Mouse (Mus musculus) urinary bladder, postnatal 4 days (tissue): ENCODE data around the gene Klhl13.

Experiments
- DNase-seq, 2 experiments: peaks; one replicate each; pipeline ENCODE4 v3.0.0; 2021 to 2022; ENCODE audit warnings: low spot score in 2 of 2

Klhl13 gene

DNA sequence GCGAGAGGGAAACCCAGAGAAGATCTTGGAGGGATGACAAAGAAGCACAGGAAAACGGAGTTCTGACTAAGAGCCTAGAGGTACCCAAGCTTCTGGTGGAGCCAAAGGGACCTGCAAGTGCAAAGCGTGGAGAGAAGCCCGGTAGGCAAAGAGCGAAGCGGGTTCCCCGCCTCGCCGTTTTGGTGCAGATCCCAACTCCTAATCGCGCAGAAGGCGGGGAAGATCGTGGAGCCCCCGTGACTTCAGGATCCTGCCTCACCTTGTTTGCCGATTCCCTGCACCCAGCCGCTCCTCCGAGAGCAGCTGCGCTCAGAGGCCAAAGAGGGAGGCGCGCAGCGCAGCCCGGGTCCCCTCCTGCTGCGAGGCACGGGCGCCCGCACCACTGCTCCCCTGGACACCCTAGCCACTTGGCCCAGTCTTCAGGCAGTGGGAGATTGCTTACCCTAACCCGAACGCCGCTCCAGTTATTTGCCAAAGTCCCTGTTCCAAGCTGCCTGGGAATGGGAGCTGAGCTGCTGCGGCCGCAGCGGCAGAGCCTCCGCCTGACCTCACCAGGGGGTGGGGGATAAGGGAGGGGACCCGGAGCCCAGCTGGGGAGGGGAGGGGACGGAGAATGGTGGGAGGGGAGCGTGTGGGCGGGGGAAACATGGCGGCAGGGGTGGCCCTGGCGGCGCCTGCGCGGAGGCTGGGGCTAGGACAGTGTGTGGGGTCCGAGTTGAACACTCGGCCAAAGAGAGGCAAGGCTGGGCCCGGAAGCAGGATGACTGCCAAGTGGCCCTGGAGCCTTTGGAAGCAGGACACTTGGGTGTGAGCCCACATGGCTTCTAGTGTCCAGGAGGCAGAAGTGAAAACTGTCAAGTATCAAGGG is at the start of gene Klhl13:
Gene Klhl13, minus strand, starts transcription at position 569 of the 868 bp plus-strand sequence.
- peak; percentile 36 to 63 for DNase-seq

DNA sequence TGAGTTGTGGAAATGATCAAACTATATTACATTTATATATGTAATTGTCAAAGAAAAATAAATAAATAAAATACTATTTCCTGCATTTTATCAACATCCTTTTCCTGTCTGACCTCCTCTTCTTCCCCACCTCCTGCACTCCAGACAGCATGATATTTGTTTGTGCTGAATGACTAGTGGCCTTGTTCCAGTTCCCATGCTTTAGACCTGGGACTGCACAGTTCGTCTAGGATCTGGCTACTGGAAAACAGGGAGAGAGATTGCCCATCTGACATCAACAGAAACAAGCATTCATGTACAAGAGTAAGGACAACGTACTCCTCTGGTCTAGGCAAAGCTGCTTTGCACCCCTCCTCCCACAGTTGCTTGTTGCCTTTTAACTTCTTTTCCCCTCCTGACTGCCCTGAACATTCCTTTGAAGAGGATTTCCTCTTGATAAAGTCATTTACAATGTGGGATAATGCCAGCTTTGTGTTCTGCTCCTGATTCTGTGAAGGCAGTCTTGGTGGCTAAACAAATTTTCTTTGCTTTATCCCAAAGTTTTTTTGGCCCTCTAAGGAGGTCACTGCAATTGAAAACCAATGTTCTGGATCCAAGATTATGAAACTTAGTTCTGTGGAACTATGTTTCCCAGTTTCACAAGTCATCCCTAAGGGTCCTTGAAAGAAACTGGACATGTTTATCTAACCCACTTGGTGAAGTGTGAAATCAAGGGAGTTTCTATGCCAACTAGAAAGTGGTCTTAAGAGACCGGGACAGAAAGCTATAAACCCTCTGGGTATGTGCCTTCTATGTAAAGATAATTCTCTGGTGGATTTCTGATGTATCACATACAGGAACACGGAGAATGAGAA is 44.6 kb upstream of the Klhl13 start:
- DNase-seq = no peak

DNA sequence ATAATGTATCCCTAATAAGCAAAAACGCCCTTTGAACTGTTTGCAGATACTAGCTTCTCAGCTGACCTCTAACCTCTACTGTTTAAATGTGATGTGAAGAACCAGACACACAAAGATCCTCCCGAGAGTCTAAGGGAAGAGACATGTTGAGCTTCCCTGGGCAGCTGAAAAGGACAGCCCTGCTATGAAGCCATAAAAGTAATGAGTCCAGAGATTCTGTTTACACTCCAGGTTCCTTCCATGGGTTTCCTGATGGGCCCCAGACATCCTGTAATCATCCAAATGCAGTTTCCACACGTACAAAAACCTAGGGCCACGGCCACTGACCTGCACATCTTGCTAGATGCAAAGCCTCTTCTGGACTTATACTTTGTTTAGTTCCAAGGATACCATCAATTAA is 23.8 kb upstream of the Klhl13 start:
- DNase-seq = no peak

DNA sequence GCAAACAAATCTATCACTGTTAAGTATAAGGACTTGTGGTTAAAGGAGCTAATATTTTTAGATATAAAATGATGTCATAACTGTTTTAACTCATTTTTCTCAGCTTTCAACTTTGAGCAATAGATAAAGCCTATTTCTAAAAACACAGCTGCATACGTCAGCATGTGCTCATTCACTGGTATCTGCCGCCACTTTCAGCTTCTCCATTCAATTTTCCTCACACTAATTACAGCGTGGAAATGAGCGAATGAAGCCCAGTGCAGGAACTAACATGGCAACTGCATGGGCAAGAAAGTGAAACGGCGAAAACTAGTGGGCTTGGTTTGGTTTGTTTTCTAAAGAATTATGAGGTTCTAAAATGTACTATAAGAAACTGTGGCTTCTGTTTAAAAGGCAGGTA is 1.4 kb downstream of the Klhl13 start:
- DNase-seq = no peak

DNA sequence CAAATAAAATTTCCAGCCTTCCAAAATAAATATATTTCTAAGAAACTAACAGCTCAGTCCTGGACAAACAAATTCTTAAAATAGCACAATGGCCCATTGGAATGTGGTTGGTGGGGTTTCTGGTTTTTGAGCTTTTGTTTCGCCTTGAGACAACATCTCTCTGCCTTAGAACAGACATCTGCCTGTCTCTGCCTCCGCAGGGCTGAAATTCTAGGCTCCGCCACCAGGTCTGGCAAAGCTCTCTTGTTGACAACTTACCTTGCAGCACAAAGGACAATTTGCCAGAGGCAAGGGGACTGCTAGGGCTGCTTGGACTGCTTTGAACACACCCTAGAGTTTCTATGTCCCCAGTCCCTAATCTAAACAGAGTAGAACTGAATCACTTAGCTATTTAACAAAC is 4.4 kb downstream of the Klhl13 start:
- no peak for DNase-seq

DNA sequence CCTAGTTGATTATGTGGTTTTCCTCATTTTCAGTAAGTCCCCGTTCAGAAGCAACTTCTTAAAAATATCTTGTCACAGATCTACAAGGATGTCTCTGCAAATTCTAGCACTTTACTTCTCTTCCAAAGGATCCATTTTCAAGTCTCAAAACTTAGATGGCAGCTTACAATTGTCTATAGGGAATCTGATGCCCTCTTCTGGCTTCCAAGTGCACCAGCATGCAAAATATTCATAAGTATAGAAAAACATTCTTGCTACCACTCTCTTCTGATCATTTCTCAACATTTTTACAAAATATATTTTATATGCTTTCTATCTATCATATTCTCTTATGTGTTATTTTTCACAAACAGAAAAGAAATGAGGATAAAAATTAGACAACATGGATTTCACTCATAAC is 14.8 kb downstream of the Klhl13 start:
- no peak for DNase-seq

DNA sequence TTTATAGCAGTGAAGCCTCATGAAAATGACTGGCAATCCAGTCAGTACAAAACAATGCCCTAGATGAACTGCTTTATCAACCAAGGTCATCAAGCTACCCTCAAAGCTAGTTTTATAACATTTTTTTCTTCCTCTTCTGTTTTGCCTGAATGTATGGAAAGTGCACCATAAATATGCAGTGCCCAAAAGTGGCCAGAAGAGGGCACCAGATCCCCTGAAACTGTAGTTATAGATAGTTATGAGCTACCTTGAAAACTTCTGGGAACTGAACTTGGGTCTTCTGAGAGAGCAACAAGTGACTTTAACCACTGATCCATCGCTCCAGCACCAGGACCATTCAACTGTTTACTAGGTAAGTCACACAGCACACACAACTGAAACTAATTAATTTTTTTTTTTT is 36.8 kb downstream of the Klhl13 start:
- DNase-seq = no peak

DNA sequence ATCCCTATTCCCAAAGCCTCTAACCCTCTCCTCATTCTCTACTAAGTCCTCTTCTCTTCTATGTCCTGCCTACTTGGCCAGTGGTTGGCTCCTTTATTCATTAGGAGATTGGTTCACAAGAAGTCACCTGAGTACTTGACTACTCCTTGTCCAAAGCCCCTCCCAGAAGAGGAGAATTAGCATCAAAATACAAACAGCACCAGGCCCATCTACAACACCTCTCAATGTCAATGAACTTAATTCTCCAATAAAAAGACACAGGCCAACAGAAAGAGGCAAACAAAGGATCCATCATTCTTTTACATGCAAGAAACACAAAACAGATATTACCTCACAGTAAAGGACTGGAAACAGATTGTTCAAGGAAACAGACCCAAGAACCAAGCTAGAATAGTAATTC is 46.0 kb downstream of the Klhl13 start:
- no peak for DNase-seq

DNA sequence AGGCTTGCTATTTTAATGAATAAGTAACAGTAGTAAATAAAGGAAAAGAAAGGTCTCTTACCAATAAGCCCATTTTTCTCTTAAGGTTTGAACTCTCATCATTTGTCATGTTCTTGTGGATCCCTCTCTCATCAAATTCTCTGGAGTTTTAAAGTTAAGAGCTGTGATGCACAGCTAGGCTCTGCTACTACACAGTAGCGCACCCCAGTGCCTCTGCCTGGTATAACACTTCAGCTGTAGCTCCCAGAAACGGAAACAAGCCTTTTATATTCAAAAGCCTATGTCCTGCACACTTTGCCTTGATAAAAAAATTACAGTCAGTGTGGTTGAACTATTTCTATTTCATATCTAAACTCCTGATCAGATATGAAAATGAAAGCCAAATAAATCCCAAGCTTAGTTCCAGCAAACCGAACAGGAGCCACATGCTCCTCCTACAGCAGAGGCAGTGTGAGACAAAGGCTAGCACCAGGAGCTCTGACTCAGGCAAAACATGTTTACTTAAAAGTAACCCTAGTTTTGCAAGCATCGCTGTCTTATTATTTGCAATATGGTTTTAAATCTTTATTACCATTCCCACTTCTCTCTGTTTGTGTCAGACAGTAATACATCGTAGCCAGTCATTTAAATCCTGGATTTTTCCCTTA is 68.8 kb downstream of the Klhl13 start:
- no peak for DNase-seq

DNA sequence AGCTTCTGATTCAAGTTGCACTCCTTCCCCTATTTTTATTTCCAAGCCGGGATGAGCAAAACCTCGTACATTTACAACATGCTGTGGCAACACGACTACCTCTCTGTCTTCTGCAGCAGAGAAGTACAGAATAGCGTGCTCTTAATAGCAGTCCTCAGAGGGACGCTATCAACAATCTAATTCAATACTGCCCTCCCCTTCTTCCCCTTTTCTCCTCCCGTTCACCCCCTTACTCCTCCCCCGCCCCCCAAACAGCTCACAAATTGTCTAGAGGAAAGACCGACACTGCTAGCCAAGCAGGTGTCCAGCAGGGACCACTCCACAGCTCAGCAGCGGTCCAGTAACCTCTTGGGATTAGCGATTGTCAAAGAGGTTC is 79.5 kb downstream of the Klhl13 start:
- no peak for DNase-seq

DNA sequence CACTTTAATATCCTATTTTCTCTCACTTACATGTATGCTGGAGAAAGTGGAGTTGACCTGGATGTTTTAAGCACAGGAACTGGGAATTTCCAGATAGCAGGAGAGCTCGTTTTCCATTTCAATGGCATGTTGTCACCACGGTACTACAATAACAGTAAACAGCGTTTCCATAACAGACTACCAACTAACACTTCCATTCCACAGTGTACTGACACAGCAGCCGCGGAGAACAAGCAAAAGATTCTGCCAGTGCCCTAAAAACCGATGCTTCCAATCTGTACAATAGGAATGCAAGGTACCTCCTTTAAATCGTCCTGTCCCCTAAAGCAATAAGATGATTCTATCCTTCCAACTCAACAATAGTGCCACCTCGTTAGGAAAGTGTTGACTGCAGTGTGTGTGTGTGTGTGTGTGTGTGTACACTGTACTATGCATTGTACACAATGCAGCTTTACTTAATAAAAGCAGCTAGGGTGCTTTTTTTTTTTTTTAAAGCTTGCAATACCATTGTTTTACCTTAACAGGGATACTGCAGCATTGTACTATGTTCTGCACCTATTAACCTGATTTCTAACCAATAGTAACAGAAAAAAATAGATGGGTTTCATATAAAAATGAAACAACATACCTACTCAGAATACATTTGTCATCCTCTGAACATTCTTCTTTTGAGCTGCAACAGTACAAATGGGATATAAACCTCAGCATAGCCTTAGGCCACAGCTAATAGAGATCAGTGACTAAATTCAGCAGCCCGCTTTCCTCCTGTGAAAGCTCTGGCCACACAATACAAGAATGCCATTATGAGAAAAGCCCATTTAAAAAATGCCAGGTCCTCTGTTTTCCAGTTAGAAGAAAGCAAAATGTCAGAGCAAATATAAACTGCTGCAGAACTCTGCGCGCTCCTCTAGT is 80.1 kb downstream of the Klhl13 start:
- no peak for DNase-seq

DNA sequence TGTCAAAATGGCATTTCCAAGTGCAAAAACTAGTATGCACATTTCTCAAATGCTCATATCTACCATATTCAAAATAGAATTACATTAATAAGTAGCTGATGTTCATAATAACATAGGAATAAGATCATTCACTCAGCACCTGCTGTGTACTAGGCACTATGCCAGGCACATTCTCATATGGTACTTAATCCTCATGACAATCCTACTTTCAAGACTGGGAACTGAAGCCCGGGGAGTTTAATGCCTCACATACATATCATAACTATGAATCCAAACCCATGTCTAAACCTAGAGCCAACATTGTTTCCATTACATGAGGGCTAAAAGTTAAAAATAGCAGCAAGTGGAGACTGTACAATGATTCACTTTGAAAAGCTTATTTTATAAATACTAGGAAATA is 97.3 kb downstream of the Klhl13 start:
- no peak for DNase-seq

DNA sequence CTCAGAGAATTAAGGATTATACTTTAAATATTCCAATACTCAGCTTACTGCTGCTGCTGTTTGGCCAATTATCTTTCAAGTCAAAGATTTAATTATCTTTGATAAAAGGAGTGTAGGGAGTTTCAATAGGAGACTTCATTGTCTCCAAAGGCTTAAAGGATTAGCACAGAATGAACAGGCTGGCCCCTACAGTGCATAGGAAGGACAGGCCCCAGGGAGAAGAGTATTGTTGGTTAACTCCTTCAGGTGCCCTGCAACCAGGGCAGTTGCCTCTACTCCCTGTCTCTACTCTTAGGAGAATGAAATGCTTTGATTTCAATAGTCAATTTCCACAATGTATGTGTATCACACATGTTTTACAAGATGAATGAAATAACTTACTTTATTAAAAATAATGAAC is 116.1 kb downstream of the Klhl13 start:
- no peak for DNase-seq
